Mouse (Mus musculus) adrenal gland, adult 18-20 months (tissue): ENCODE measurements around the gene Dlgap1. TPM values are rescaled to one million over a fixed set of nuclear protein-coding genes. Genes with fewer than 3 reads are reported as not detected.
"Not testable (repeated sequence)": the region's sequence is repeated elsewhere in the genome, so short reads cannot be mapped to it uniquely, and the experiment has no call there.

Source experiments
- DNase-seq, 2 experiments: peaks; one replicate each; pipeline ENCODE4 v3.0.0; 2021 to 2022; ENCODE audit warnings: low spot score in 2 of 2
- total RNA-seq, 2 experiments: library from RNA; stranded (reverse); gene quantifications; 1 replicate in 1 of 2; 2 replicates in 1 of 2; pipeline ENCODE4 v1.2.3; 2021

Gene Dlgap1
- total RNA-seq, 2 experiments from 2014 or later = 21.6 to 40.4 TPM

- peak; percentile 46 to 47 for DNase-seq
These were observed 865.6 kb downstream of the Dlgap1 start for GRCm38 (mm10) chr17:70834430-70834965.

- no peak for DNase-seq
These were observed 866.4 kb downstream of the Dlgap1 start for GRCm38 (mm10) chr17:70835071-70835790.

GRCm38 (mm10) chr17:70836820-70837219 lies 867.9 kb downstream of the Dlgap1 start:
- DNase-seq = no peak

- not testable (repeated sequence) for DNase-seq
These were observed 868.6 kb downstream of the Dlgap1 start for GRCm38 (mm10) chr17:70837474-70837873.

GRCm38 (mm10) chr17:70838031-70838430 lies 869.2 kb downstream of the Dlgap1 start:
- no peak for DNase-seq

GRCm38 (mm10) chr17:70838533-70838932 lies 869.7 kb downstream of the Dlgap1 start:
- DNase-seq = no peak

- no peak for DNase-seq
These were observed 874.4 kb downstream of the Dlgap1 start for GRCm38 (mm10) chr17:70843252-70843651.

- DNase-seq = peak in 1 of 2 experiments; percentile 31
These were observed 876.1 kb downstream of the Dlgap1 start for GRCm38 (mm10) chr17:70844971-70845370.

- DNase-seq = no peak
These were observed 876.7 kb downstream of the Dlgap1 start for GRCm38 (mm10) chr17:70845543-70845942.

- DNase-seq = no peak
These were observed 877.3 kb downstream of the Dlgap1 start for GRCm38 (mm10) chr17:70846111-70846644.

GRCm38 (mm10) chr17:70847086-70847485 lies 878.2 kb downstream of the Dlgap1 start:
- DNase-seq = no peak

- DNase-seq = no peak
These were observed 879.1 kb downstream of the Dlgap1 start for GRCm38 (mm10) chr17:70847751-70848510.

- DNase-seq = peak; percentile 47 to 63
These were observed 879.9 kb downstream of the Dlgap1 start for GRCm38 (mm10) chr17:70848511-70849398.

GRCm38 (mm10) chr17:70849399-70850232 lies 880.7 kb downstream of the Dlgap1 start:
- peak; percentile 87 to 94 for DNase-seq

- DNase-seq = peak; percentile 62 to 73
These were observed 881.5 kb downstream of the Dlgap1 start for GRCm38 (mm10) chr17:70850233-70850995.

GRCm38 (mm10) chr17:70850996-70851991 lies 882.4 kb downstream of the Dlgap1 start:
- DNase-seq = peak; percentile 71 to 88

GRCm38 (mm10) chr17:70852011-70852685 lies 883.3 kb downstream of the Dlgap1 start:
- peak; percentile 51 to 57 for DNase-seq
